Mouse (Mus musculus) embryonic facial prominence, embryonic 14.5 days (tissue): ENCODE measurements at regions not wholly inside any gene's neighbourhood (a gene's known extent, or its start where the extent isn't known, plus 50 kb on each side); places are given as distances from the start of the nearest gene placed in this dataset.

Source experiments
- ATAC-seq: fragments of 200-750 bp; cut with Nextera tagmentation; 2 replicates; pipeline ENCODE4 v1.8.0; 2017; ENCODE audit warnings: low read depth, moderate number of reproducible peaks, moderate TSS enrichment
- DNase-seq: peaks from one replicate; pipeline ENCODE4 v3.0.0-alpha.2; 2015; ENCODE audit warnings: low spot score
- H3K27ac ChIP-seq: fragments of 300-500 bp; sonication (generic); replicated peaks from 2 replicates; pipeline ENCODE4 v1.5.1; 2014; ENCODE audit warnings: low read depth, mild to moderate bottlenecking, low read length, moderate library complexity
- H3K27me3 ChIP-seq: fragments of 300-500 bp; sonication (generic); replicated peaks from 2 replicates; pipeline ENCODE4 v1.6.1; 2014; ENCODE audit warnings: low read length; ENCODE audit not compliant: control insufficient read depth, insufficient read depth
- H3K36me3 ChIP-seq: fragments of 300-500 bp; sonication (generic); 2 replicates; pipeline ENCODE4 v1.6.1; 2014; ENCODE audit warnings: low read length, mixed read lengths; ENCODE audit not compliant: control insufficient read depth, insufficient read depth
- H3K4me1 ChIP-seq: fragments of 300-500 bp; sonication (generic); 2 replicates; pipeline ENCODE4 v1.6.1; 2014; ENCODE audit warnings: antibody characterized with exemption, low read length; ENCODE audit not compliant: control insufficient read depth, insufficient read depth
- H3K4me2 ChIP-seq: fragments of 300-500 bp; sonication (generic); 2 replicates; pipeline ENCODE4 v1.6.1; 2014; ENCODE audit warnings: low read depth, mild to moderate bottlenecking, low read length, moderate library complexity, mixed read lengths
- H3K4me3 ChIP-seq: fragments of 300-500 bp; sonication (generic); 2 replicates; pipeline ENCODE4 v1.5.1; 2014; ENCODE audit warnings: low read depth, mild to moderate bottlenecking, low read length
- H3K9ac ChIP-seq: fragments of 300-500 bp; sonication (generic); 2 replicates; pipeline ENCODE4 v1.6.1; 2014; ENCODE audit warnings: low read depth, mild to moderate bottlenecking, low read length, moderate library complexity, mixed read lengths
- H3K9me3 ChIP-seq: fragments of 300-500 bp; sonication (generic); 2 replicates; pipeline ENCODE4 v1.6.1; 2016; ENCODE audit warnings: low read length; ENCODE audit not compliant: control insufficient read depth
- WGBS: fragments of 180-500 bp; shearing (Covaris S2); extraction: QIAGEN DNeasy Blood & Tissue Kit; methylation state at CpG from one replicate; pipeline ENCODE4 v1.1.7; 2014; 5-methylcytosine and 5-hydroxymethylcytosine counted together

GRCm38 (mm10) chr8:50387189-50387588 is 1543.4 kb upstream of the Tenm3 start:
- no peak overlapping the region for H3K4me3 ChIP-seq
- no peak for DNase-seq
- H3K36me3 ChIP-seq: no peaks in the 10 kb centered on the region
- no peaks in the 10 kb centered on the region for H3K9me3 ChIP-seq
- H3K4me2 ChIP-seq: no peak overlapping the region
- no peak overlapping the region for H3K9ac ChIP-seq
- WGBS: 74% methylated on average over 7 of the region's 7 CpGs
- no peak for ATAC-seq
- no peaks in the 10 kb centered on the region for H3K4me1 ChIP-seq
- H3K27me3 ChIP-seq: no peaks in the 10 kb centered on the region
- no peak overlapping the region for H3K27ac ChIP-seq

- no peaks in the 10 kb centered on the region for H3K4me1 ChIP-seq
- H3K27me3 ChIP-seq: no peaks in the 10 kb centered on the region
- H3K36me3 ChIP-seq: no peaks in the 10 kb centered on the region
- H3K4me2 ChIP-seq: no peak overlapping the region
- H3K27ac ChIP-seq: no peak overlapping the region
- H3K4me3 ChIP-seq: no peak overlapping the region
- DNase-seq (no peak), ATAC-seq (no peak)
- H3K9me3 ChIP-seq: no peaks in the 10 kb centered on the region
- WGBS: 59% methylated on average over 2 of the region's 2 CpGs
- no peak overlapping the region for H3K9ac ChIP-seq
Measured at GRCm38 (mm10) chr8:50383697-50384096, 1539.9 kb upstream of the Tenm3 start.

GRCm38 (mm10) chr8:50379745-50380144 is 1536.0 kb upstream of the Tenm3 start:
- WGBS: 26% methylated on average over 4 of the region's 4 CpGs
- Histone ChIP-seq H3K4me2 (no peak overlapping the region), H3K4me1 (no peaks in the 10 kb centered on the region), H3K9ac (no peak overlapping the region), H3K27ac (no peak overlapping the region), H3K4me3 (no peak overlapping the region), H3K9me3 (no peaks in the 10 kb centered on the region), H3K36me3 (no peaks in the 10 kb centered on the region), H3K27me3 (no peaks in the 10 kb centered on the region)
- peak; percentile 81 for DNase-seq
- peak; percentile 84 for ATAC-seq

- Histone ChIP-seq H3K36me3 (no peaks in the 10 kb centered on the region), H3K4me3 (no peak overlapping the region), H3K4me1 (no peaks in the 10 kb centered on the region), H3K9me3 (no peaks in the 10 kb centered on the region), H3K9ac (no peak overlapping the region), H3K4me2 (no peak overlapping the region), H3K27ac (no peak overlapping the region), H3K27me3 (no peaks in the 10 kb centered on the region)
- WGBS: 64% methylated on average over 2 of the region's 2 CpGs
- DNase-seq: no peak
- ATAC-seq: no peak
Measured at GRCm38 (mm10) chr8:50373790-50374189, 1530.0 kb upstream of the Tenm3 start.

- WGBS: 66% methylated on average over 3 of the region's 3 CpGs
- no peaks in the 10 kb centered on the region for H3K9me3 ChIP-seq
- DNase-seq (no peak), ATAC-seq (no peak)
- H3K36me3 ChIP-seq: no peaks in the 10 kb centered on the region
- H3K4me1 ChIP-seq: no peaks in the 10 kb centered on the region
- H3K4me2 ChIP-seq: no peak overlapping the region
- no peak overlapping the region for H3K9ac ChIP-seq
- H3K4me3 ChIP-seq: no peak overlapping the region
- no peaks in the 10 kb centered on the region for H3K27me3 ChIP-seq
- H3K27ac ChIP-seq: no peak overlapping the region
Measured at GRCm38 (mm10) chr8:50326485-50326884, 1482.7 kb upstream of the Tenm3 start.

- Histone ChIP-seq H3K9me3 (no peaks in the 10 kb centered on the region), H3K27me3 (no peaks in the 10 kb centered on the region), H3K4me2 (no peak overlapping the region), H3K27ac (no peak overlapping the region), H3K4me3 (no peak overlapping the region), H3K36me3 (no peaks in the 10 kb centered on the region), H3K4me1 (no peaks in the 10 kb centered on the region), H3K9ac (no peak overlapping the region)
- ATAC-seq: no peak
- peak; percentile 24 for DNase-seq
- WGBS: 24% methylated on average over 7 of the region's 7 CpGs
Measured at GRCm38 (mm10) chr8:50321356-50321963, 1477.7 kb upstream of the Tenm3 start.

- Histone ChIP-seq H3K27me3 (no peaks in the 10 kb centered on the region), H3K27ac (no peak overlapping the region), H3K4me1 (no peaks in the 10 kb centered on the region), H3K9me3 (no peaks in the 10 kb centered on the region), H3K9ac (no peak overlapping the region), H3K36me3 (no peaks in the 10 kb centered on the region), H3K4me2 (no peak overlapping the region), H3K4me3 (no peak overlapping the region)
- WGBS: 60% methylated on average over 1 of the region's 1 CpGs
- ATAC-seq: no peak
- DNase-seq: no peak
Measured at GRCm38 (mm10) chr8:50316641-50317040, 1472.9 kb upstream of the Tenm3 start.

- H3K4me2 ChIP-seq: no peak overlapping the region
- 54% methylated on average over 3 of the region's 3 CpGs for WGBS
- no peak overlapping the region for H3K9ac ChIP-seq
- DNase-seq (no peak), ATAC-seq (no peak)
- H3K27me3 ChIP-seq: no peaks in the 10 kb centered on the region
- H3K4me3 ChIP-seq: no peak overlapping the region
- no peaks in the 10 kb centered on the region for H3K36me3 ChIP-seq
- H3K27ac ChIP-seq: no peak overlapping the region
- H3K9me3 ChIP-seq: no peaks in the 10 kb centered on the region
- no peaks in the 10 kb centered on the region for H3K4me1 ChIP-seq
Measured at GRCm38 (mm10) chr8:50310308-50310707, 1466.6 kb upstream of the Tenm3 start.

- H3K4me1 ChIP-seq: no peaks in the 10 kb centered on the region
- H3K36me3 ChIP-seq: no peaks in the 10 kb centered on the region
- no peak overlapping the region for H3K4me3 ChIP-seq
- no peak overlapping the region for H3K27ac ChIP-seq
- DNase-seq (no peak), ATAC-seq (no peak)
- WGBS: 59% methylated on average over 6 of the region's 6 CpGs
- H3K9me3 ChIP-seq: no peaks in the 10 kb centered on the region
- H3K9ac ChIP-seq: no peak overlapping the region
- no peak overlapping the region for H3K4me2 ChIP-seq
- no peaks in the 10 kb centered on the region for H3K27me3 ChIP-seq
Measured at GRCm38 (mm10) chr8:50300316-50300715, 1456.6 kb upstream of the Tenm3 start.
